Mouse (Mus musculus): ENCODE measurements around the gene Polr3b. TPM values are rescaled to one million over a fixed set of nuclear protein-coding genes. Genes with fewer than 3 reads are reported as not detected.

Gene Polr3b
- polyA plus RNA-seq, 1 experiment from 2014 or later, result 19.2 TPM

- H3K9me3 ChIP-seq (ENCODE audit: control insufficient read depth, low read length), result no peaks in the 10 kb centered on the region
- peaks cover 4% of the 10 kb centered on the region; the same call in 1 of the 2 replicates for H3K4me1 ChIP-seq (ENCODE audit: control insufficient read depth, insufficient read depth, low read length)
- WGBS, result 94% methylated on average over 5 of the region's 5 CpGs
- H3K27ac ChIP-seq (ENCODE audit: low read depth, low read length), result no peak overlapping the region
- DNase-seq (ENCODE audit: low spot score) (no peak), ATAC-seq (ENCODE audit: insufficient read depth, low FRiP score, low TSS enrichment) (no peak)
- H3K4me3 ChIP-seq (ENCODE audit: low read depth, low read length), result no peak overlapping the region
- H3K27me3 ChIP-seq (ENCODE audit: control insufficient read depth, insufficient read depth, low read length), result no peaks in the 10 kb centered on the region
- H3K4me2 ChIP-seq (ENCODE audit: low read depth), result no peak overlapping the region
- no peak overlapping the region for H3K9ac ChIP-seq (ENCODE audit: low read length)
- H3K36me3 ChIP-seq (ENCODE audit: control insufficient read depth, insufficient read depth, low read length), result no peaks in the 10 kb centered on the region
Observed at GRCm38 (mm10) chr10:84647264-84647663, 25.2 kb downstream of the Polr3b start.

GRCm38 (mm10) chr10:84648911-84649310 lies 26.8 kb downstream of the Polr3b start:
- H3K27me3 ChIP-seq (ENCODE audit: control insufficient read depth, insufficient read depth, low read length), result no peaks in the 10 kb centered on the region
- no peaks in the 10 kb centered on the region for H3K36me3 ChIP-seq (ENCODE audit: control insufficient read depth, insufficient read depth, low read length)
- no peaks in the 10 kb centered on the region for H3K9me3 ChIP-seq (ENCODE audit: control insufficient read depth, low read length)
- no peak overlapping the region for H3K9ac ChIP-seq (ENCODE audit: low read length)
- H3K4me1 ChIP-seq (ENCODE audit: control insufficient read depth, insufficient read depth, low read length), result no peaks in the 10 kb centered on the region
- 86% methylated on average over 4 of the region's 4 CpGs for WGBS
- H3K4me2 ChIP-seq (ENCODE audit: low read depth), result no peak overlapping the region
- no peak overlapping the region for H3K4me3 ChIP-seq (ENCODE audit: low read depth, low read length)
- ATAC-seq (ENCODE audit: insufficient read depth, low FRiP score, low TSS enrichment) (no peak), DNase-seq (ENCODE audit: low spot score) (no peak)
- no peak overlapping the region for H3K27ac ChIP-seq (ENCODE audit: low read depth, low read length)

GRCm38 (mm10) chr10:84654029-84654428 lies 31.9 kb downstream of the Polr3b start:
- DNase-seq (ENCODE audit: low spot score) (no peak), ATAC-seq (ENCODE audit: insufficient read depth, low FRiP score, low TSS enrichment) (no peak)
- Histone ChIP-seq H3K4me2 (ENCODE audit: low read depth) (no peak overlapping the region), H3K9me3 (ENCODE audit: control insufficient read depth, low read length) (no peaks in the 10 kb centered on the region), H3K36me3 (ENCODE audit: control insufficient read depth, insufficient read depth, low read length) (no peaks in the 10 kb centered on the region), H3K9ac (ENCODE audit: low read length) (no peak overlapping the region), H3K27me3 (ENCODE audit: control insufficient read depth, insufficient read depth, low read length) (no peaks in the 10 kb centered on the region), H3K27ac (ENCODE audit: low read depth, low read length) (no peak overlapping the region), H3K4me1 (ENCODE audit: control insufficient read depth, insufficient read depth, low read length) (no peaks in the 10 kb centered on the region), H3K4me3 (ENCODE audit: low read depth, low read length) (no peak overlapping the region)
- 85% methylated on average over 4 of the region's 4 CpGs for WGBS

- Histone ChIP-seq H3K9ac (ENCODE audit: low read length) (no peak overlapping the region), H3K4me1 (ENCODE audit: control insufficient read depth, insufficient read depth, low read length) (no peaks in the 10 kb centered on the region), H3K27ac (ENCODE audit: low read depth, low read length) (no peak overlapping the region), H3K27me3 (ENCODE audit: control insufficient read depth, insufficient read depth, low read length) (no peaks in the 10 kb centered on the region), H3K9me3 (ENCODE audit: control insufficient read depth, low read length) (no peaks in the 10 kb centered on the region), H3K36me3 (ENCODE audit: control insufficient read depth, insufficient read depth, low read length) (no peaks in the 10 kb centered on the region), H3K4me2 (ENCODE audit: low read depth) (no peak overlapping the region), H3K4me3 (ENCODE audit: low read depth, low read length) (no peak overlapping the region)
- ATAC-seq (ENCODE audit: insufficient read depth, low FRiP score, low TSS enrichment) (no peak), DNase-seq (ENCODE audit: low spot score) (no peak)
- 93% methylated on average over 4 of the region's 4 CpGs for WGBS
Observed at GRCm38 (mm10) chr10:84654731-84655130, 32.6 kb downstream of the Polr3b start.

- WGBS, result 83% methylated on average over 4 of the region's 4 CpGs
- H3K36me3 ChIP-seq (ENCODE audit: control insufficient read depth, insufficient read depth, low read length), result no peaks in the 10 kb centered on the region
- H3K27ac ChIP-seq (ENCODE audit: low read depth, low read length), result no peak overlapping the region
- H3K9me3 ChIP-seq (ENCODE audit: control insufficient read depth, low read length), result no peaks in the 10 kb centered on the region
- H3K27me3 ChIP-seq (ENCODE audit: control insufficient read depth, insufficient read depth, low read length), result no peaks in the 10 kb centered on the region
- H3K4me3 ChIP-seq (ENCODE audit: low read depth, low read length), result no peak overlapping the region
- H3K4me2 ChIP-seq (ENCODE audit: low read depth), result no peak overlapping the region
- H3K9ac ChIP-seq (ENCODE audit: low read length), result no peak overlapping the region
- ATAC-seq (ENCODE audit: insufficient read depth, low FRiP score, low TSS enrichment), result no peak
- no peaks in the 10 kb centered on the region for H3K4me1 ChIP-seq (ENCODE audit: control insufficient read depth, insufficient read depth, low read length)
- DNase-seq (ENCODE audit: low spot score), result no peak
Observed at GRCm38 (mm10) chr10:84656618-84657017, 34.5 kb downstream of the Polr3b start.

- H3K27ac ChIP-seq (ENCODE audit: low read depth, low read length), result no peak overlapping the region
- H3K9me3 ChIP-seq (ENCODE audit: control insufficient read depth, low read length), result no peaks in the 10 kb centered on the region
- H3K4me2 ChIP-seq (ENCODE audit: low read depth), result no peak overlapping the region
- 0 out of 2 replicates have a peak, but pooled peaks cover 2% of the 10 kb centered on the region for H3K36me3 ChIP-seq (ENCODE audit: control insufficient read depth, insufficient read depth, low read length)
- no peaks in the 10 kb centered on the region for H3K4me1 ChIP-seq (ENCODE audit: control insufficient read depth, insufficient read depth, low read length)
- H3K27me3 ChIP-seq (ENCODE audit: control insufficient read depth, insufficient read depth, low read length), result no peaks in the 10 kb centered on the region
- WGBS, result 68% methylated on average over 6 of the region's 6 CpGs
- DNase-seq (ENCODE audit: low spot score), result no peak
- no peak for ATAC-seq (ENCODE audit: insufficient read depth, low FRiP score, low TSS enrichment)
- H3K4me3 ChIP-seq (ENCODE audit: low read depth, low read length), result no peak overlapping the region
- no peak overlapping the region for H3K9ac ChIP-seq (ENCODE audit: low read length)
Observed at GRCm38 (mm10) chr10:84657437-84658087, 35.5 kb downstream of the Polr3b start.

- H3K4me2 ChIP-seq (ENCODE audit: low read depth), result no peak overlapping the region
- no peak for ATAC-seq (ENCODE audit: insufficient read depth, low FRiP score, low TSS enrichment)
- no peaks in the 10 kb centered on the region for H3K27me3 ChIP-seq (ENCODE audit: control insufficient read depth, insufficient read depth, low read length)
- no peaks in the 10 kb centered on the region for H3K9me3 ChIP-seq (ENCODE audit: control insufficient read depth, low read length)
- H3K4me3 ChIP-seq (ENCODE audit: low read depth, low read length), result no peak overlapping the region
- 0 out of 2 replicates have a peak, but pooled peaks cover 2% of the 10 kb centered on the region for H3K36me3 ChIP-seq (ENCODE audit: control insufficient read depth, insufficient read depth, low read length)
- H3K27ac ChIP-seq (ENCODE audit: low read depth, low read length), result no peak overlapping the region
- DNase-seq (ENCODE audit: low spot score), result no peak
- H3K9ac ChIP-seq (ENCODE audit: low read length), result no peak overlapping the region
- H3K4me1 ChIP-seq (ENCODE audit: control insufficient read depth, insufficient read depth, low read length), result no peaks in the 10 kb centered on the region
- 71% methylated on average over 18 of the region's 18 CpGs for WGBS
Observed at GRCm38 (mm10) chr10:84658088-84658848, 36.2 kb downstream of the Polr3b start.

DNA sequence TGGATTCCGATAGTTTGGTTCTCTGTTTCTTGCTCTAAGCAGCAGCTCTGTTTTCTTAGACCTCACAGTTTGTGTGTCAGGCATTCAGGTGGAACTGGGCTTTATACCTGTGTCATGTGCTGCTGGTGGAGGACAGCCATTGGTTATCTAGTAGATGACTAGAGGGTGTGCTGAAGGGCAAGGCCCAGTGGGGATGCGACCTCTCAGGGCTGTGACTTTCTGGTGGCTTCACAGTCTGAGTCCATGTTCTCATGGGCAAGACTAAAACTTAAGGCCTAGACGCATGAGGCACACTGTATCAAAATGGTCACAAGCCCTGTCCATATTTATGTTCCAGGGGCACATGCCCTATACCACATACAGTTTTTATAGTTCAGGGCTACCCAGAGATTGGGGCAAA lies 37.2 kb downstream of the Polr3b start:
- Histone ChIP-seq H3K27me3 (ENCODE audit: control insufficient read depth, insufficient read depth, low read length) (no peaks in the 10 kb centered on the region), H3K36me3 (ENCODE audit: control insufficient read depth, insufficient read depth, low read length) (0 out of 2 replicates have a peak, but pooled peaks cover 2% of the 10 kb centered on the region), H3K4me1 (ENCODE audit: control insufficient read depth, insufficient read depth, low read length) (no peaks in the 10 kb centered on the region), H3K4me3 (ENCODE audit: low read depth, low read length) (no peak overlapping the region), H3K27ac (ENCODE audit: low read depth, low read length) (no peak overlapping the region), H3K9ac (ENCODE audit: low read length) (no peak overlapping the region), H3K4me2 (ENCODE audit: low read depth) (no peak overlapping the region), H3K9me3 (ENCODE audit: control insufficient read depth, low read length) (no peaks in the 10 kb centered on the region)
- 91% methylated on average over 3 of the region's 3 CpGs for WGBS
- DNase-seq (ENCODE audit: low spot score), result no peak
- ATAC-seq (ENCODE audit: insufficient read depth, low FRiP score, low TSS enrichment), result no peak

DNA sequence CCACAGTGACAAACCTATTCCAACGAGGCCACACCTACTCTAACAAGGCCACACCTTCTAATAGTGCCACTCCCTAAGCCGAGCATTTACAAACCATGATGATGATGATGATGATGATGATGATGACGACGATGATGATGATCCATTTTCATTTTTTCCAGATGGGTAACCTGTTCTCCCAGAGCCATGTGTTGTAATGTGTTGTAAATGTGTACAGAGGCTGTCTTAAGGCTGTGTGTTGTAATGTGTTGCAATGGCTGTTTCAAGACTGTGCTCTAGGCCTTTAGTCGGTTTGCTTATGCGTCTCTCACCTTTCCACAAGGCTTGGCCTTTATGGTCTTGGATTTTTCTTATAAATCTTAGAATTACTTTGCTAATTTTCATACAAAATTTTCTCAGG lies 40.0 kb downstream of the Polr3b start:
- no peaks in the 10 kb centered on the region for H3K27me3 ChIP-seq (ENCODE audit: control insufficient read depth, insufficient read depth, low read length)
- H3K4me2 ChIP-seq (ENCODE audit: low read depth), result no peak overlapping the region
- no peak overlapping the region for H3K27ac ChIP-seq (ENCODE audit: low read depth, low read length)
- 0 out of 2 replicates have a peak, but pooled peaks cover 2% of the 10 kb centered on the region for H3K36me3 ChIP-seq (ENCODE audit: control insufficient read depth, insufficient read depth, low read length)
- no peak overlapping the region for H3K4me3 ChIP-seq (ENCODE audit: low read depth, low read length)
- 92% methylated on average over 6 of the region's 6 CpGs for WGBS
- no peak overlapping the region for H3K9ac ChIP-seq (ENCODE audit: low read length)
- ATAC-seq (ENCODE audit: insufficient read depth, low FRiP score, low TSS enrichment) (no peak), DNase-seq (ENCODE audit: low spot score) (no peak)
- no peaks in the 10 kb centered on the region for H3K9me3 ChIP-seq (ENCODE audit: control insufficient read depth, low read length)
- H3K4me1 ChIP-seq (ENCODE audit: control insufficient read depth, insufficient read depth, low read length), result no peaks in the 10 kb centered on the region
